Mouse (Mus musculus): ENCODE data around the gene Ntm.

Ntm gene

DNA sequence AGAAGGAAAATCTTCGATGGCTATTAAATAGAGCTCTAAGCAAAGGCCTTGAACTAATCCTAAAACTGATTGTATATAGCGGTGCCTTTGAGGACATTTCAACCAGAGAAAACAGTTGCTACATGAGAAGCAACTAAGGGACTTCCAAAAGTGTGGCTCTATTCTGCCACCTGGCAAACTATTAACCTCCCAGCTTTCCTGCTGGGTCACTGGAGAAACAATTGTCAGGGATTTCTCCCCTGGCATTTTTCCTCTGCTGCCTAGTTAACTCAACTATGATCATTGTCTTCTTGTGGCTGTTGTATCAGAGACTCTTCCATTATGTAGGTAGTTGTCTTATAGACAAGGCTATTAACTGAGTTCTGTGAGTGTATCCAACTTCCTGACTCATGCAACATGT lies 480.7 kb downstream of the Ntm start:
- peak; percentile 57 for DNase-seq (ENCODE audit: low read depth, low spot score)

- DNase-seq (ENCODE audit: low read depth, low spot score): no peak
Observed at GRCm38 (mm10) chr9:29479051-29479450, 483.9 kb downstream of the Ntm start.

GRCm38 (mm10) chr9:29477219-29477618 lies 485.7 kb downstream of the Ntm start:
- peak; percentile 59 for DNase-seq (ENCODE audit: low read depth, low spot score)

- no peak for DNase-seq (ENCODE audit: low read depth, low spot score)
Observed at GRCm38 (mm10) chr9:29473418-29473817, 489.5 kb downstream of the Ntm start.

GRCm38 (mm10) chr9:29472226-29472625 lies 490.7 kb downstream of the Ntm start:
- DNase-seq (ENCODE audit: low read depth, low spot score): peak; percentile 84

- peak; percentile 25 for DNase-seq (ENCODE audit: low read depth, low spot score)
Observed at GRCm38 (mm10) chr9:29464756-29465155, 498.2 kb downstream of the Ntm start.

GRCm38 (mm10) chr9:29462970-29463593 lies 499.9 kb downstream of the Ntm start:
- peak; percentile 57 for DNase-seq (ENCODE audit: low read depth, low spot score)

DNA sequence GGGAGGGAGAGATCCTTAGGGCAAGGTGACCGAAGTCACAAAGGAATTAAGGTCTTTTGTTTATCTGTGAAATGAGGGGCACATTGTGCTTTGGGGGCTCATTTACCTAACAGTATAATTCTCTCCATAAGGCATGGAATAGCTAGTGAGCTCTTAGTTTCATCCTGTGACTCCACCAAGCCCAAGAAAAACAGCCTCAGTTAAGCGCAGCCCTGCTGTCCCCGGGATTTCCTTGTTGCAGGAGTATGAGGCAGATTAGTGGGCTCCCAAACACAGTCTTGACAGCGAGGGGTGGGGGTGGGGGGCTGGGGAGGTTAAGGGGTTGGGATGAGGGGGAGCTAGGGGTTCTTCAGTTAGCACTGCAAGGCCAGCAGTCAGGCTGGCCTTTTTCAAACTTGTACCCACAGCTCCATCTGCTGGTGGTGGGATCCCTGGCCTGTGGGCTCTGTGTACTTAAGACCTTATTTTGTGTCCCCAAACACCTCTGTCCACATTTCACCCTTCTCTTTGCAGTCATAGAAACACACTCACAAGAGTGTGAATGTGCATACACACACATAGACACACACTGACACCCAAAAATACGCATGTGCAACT lies 504.9 kb downstream of the Ntm start:
- DNase-seq (ENCODE audit: low read depth, low spot score): peak; percentile 94

- peak; percentile 62 for DNase-seq (ENCODE audit: low read depth, low spot score)
Observed at GRCm38 (mm10) chr9:29456014-29456413, 506.9 kb downstream of the Ntm start.

DNA sequence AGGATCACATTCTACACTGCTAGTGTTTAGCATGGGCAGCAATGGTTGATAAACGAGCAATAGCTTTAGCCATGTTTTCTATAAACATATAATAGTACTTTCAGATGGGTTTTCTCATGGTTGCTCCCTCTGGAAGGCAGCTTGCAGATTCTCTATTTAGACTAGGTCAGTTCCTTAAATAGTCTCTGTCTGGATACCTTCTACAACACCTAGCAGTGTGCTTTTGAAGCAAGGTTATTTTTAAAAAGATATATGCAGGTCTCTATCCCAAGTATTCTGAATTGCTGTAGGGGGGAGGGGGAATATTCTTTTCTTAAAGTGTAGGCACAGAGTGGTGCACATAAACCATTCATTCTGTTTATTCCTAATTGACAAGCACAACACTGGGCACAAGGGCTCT lies 511.7 kb downstream of the Ntm start:
- no peak for DNase-seq (ENCODE audit: low read depth, low spot score)

DNA sequence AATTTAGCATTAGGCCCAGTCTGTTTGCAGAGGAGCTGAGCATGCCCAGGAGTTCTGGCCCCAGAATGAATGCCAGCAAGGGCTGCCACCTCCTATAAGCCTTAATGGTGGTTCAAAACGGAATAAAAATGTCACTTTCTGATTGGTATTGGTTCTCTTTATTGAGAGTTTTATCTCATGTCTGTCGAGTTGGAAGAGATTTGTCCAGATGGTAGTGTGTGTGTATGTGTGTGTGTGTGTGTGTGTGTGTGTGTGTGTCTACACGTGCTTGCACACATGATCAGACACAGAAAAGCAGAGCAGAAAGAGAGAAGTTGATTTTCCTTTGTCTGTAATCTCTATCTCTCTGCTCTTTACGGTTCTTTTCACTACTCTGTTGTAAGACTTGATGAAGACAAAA lies 518.9 kb downstream of the Ntm start:
- DNase-seq (ENCODE audit: low read depth, low spot score): no peak

DNA sequence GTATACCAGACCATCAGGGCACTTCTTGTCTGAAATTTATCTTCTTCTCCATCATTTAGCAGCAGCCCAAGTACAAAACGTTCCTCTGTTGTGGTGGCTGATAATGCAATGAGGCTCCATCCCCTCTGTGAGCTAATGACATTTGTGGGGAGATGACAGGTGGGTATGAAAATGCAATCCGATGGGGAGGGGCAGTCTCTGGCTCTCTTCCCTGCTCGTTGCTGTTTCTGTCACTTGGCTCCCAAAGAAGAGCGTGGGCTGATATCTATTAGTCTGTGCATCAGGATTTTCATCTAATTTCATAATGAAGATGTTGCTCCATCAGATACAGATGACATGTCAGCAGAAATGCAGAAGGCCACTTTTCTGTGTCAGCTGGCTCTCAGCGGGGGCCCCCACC lies 523.5 kb downstream of the Ntm start:
- DNase-seq (ENCODE audit: low read depth, low spot score): no peak

DNA sequence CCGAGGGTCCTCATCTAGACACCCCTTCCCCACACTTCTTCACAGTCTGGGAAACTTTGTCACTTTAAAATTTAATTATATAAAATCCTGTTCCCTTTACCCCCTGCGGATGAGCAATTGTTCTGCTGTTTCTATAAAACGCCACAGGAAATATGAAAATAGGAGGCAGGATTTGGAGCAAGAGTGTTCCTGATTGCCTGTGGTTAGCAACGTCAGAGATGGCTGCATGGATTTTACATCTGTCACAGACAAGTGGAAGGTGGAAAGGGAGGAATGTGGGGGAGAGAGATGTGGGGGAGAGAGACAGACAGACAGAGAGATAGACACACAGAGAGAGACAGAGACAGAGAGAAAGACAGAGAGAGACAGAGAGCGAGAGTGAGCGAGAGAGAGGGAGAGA lies 528.3 kb downstream of the Ntm start:
- DNase-seq (ENCODE audit: low read depth, low spot score): peak; percentile 58

DNA sequence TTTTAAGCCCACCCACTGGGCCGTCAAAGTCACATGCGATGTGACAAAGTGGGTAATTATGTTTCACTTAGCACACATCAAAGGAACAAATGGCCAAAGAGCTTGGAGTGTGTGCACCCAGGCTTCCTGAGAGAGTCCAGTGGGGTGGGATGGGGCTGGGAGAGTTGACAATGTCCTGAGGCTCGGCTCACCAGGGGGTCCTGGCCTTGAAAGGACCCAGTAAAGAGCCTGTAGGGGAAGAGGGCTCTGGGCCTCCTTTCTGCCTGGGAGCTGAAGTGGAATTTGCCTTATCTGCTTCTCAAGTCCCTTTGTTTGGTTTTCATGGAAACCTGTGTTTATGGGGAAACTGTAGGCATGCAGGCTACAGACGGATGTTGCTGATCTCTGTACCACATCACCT lies 529.0 kb downstream of the Ntm start:
- no peak for DNase-seq (ENCODE audit: low read depth, low spot score)

DNA sequence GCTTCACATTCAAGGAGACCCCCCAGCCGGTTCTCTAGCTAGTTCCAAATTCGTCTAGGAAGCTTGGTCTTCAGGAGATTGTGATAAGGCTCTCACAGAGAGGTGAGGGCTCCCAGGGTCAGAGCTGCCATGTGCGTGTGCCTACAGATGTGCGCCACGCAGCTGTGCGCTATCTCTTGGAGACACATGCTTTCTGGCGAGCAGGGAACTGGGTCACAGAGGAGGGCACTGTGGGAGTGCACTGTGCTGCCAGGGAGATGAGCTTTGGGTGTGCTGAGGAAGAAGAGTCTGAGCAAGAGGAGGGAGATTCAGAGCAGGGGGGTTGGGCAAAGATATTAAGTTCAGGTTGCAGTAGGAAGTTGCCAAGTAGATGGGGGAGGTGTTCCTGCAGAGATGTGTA lies 529.8 kb downstream of the Ntm start:
- DNase-seq (ENCODE audit: low read depth, low spot score): peak; percentile 41

DNA sequence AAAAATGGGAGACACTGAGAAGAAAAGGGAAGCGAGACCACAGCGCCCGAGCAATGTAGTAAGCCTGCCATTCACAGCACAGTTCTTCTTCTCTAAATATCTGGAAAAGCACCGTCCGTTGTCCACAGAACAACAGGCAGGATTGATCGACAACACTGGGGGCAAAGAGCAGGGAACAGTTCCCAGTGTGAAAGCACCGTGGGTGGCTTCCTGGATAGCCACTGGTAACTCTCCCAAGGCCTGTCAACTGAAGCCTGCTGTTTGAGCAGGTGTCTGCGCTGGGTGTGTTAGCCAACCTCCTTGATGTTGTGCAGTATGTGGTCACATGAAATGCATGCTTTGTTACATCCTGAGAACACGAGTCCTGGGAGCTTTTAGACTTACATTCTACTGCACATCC lies 531.4 kb downstream of the Ntm start:
- no peak for DNase-seq (ENCODE audit: low read depth, low spot score)

DNA sequence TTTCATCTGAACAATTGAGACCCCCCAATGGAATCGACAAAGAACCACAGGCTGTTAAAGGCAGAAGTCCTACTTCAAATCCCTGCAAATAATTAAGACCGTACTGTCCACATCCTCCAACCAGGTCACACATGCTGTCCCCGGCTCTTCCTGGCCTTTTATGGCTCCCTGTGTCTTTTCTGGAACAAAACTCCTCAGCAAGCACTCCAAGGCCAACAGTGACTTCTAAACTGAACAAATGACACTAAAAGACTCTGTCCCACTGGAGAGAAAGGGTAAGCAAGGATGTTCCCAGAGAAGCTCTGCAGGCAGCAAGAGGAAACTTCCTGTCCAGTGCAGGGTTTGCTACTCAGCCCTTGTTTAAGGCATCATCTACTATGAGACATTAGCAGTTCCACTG lies 532.8 kb downstream of the Ntm start:
- DNase-seq (ENCODE audit: low read depth, low spot score): peak; percentile 65

DNA sequence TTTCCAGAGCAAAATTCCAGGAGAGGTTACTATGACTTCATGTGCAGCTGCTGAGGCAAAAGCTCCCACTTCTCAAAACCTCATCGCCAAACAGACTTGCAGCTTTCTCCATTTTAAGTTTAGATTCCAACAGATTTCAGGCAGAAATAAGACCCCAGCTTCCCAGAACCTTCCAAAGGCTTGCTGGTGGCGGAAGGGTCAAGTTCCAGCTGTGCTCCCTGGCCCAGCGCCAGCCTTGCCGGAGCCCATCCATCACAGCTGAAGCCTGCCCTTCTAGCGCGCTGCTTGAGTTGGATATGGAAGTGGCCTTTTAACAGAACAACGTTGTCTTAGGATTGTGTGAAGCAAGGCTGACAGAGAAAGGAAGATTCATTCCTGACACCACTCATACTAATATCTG lies 534.6 kb downstream of the Ntm start:
- peak; percentile 22 for DNase-seq (ENCODE audit: low read depth, low spot score)

- DNase-seq (ENCODE audit: low read depth, low spot score): no peak
Observed at GRCm38 (mm10) chr9:29426261-29426660, 536.7 kb downstream of the Ntm start.

DNA sequence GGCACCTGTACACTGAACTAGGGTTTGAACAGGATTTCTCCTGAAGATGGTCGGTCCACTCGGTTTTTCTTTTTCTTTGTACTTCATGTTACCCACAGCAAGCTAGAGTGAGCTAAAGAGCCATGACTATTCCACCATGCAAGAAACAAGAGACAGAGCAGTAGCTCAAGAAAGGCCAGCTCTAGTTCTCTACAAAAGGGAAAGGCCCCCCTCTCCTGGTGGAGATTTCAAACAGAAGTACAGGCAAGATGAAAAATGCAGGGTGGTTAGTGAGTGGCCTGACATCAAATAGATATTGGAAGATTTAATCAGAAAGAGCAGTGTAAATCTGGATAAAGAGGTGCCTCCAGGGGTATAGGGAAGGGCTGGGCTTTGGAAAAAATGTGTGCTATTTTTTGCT lies 547.4 kb downstream of the Ntm start:
- DNase-seq (ENCODE audit: low read depth, low spot score): peak; percentile 53

DNA sequence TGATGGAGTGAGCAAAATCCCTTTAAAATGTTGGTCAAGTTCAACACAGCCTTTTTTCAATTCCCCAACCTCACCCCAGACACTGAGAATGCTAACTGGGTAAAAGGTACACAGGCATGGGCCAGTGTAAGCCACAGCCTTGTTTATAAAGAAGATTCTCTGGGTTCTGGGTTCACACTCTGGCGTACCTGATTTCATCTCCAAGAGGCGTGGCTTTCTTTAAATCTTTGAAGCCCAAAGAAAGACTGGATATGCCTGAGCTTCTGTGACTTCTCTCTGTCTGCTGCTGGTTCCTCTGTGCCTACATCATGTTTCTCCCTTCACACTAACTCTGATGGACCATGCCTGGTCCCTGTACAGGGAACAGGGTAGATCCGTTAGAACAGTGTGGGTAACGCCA lies 549.8 kb downstream of the Ntm start:
- peak; percentile 59 for DNase-seq (ENCODE audit: low read depth, low spot score)

DNA sequence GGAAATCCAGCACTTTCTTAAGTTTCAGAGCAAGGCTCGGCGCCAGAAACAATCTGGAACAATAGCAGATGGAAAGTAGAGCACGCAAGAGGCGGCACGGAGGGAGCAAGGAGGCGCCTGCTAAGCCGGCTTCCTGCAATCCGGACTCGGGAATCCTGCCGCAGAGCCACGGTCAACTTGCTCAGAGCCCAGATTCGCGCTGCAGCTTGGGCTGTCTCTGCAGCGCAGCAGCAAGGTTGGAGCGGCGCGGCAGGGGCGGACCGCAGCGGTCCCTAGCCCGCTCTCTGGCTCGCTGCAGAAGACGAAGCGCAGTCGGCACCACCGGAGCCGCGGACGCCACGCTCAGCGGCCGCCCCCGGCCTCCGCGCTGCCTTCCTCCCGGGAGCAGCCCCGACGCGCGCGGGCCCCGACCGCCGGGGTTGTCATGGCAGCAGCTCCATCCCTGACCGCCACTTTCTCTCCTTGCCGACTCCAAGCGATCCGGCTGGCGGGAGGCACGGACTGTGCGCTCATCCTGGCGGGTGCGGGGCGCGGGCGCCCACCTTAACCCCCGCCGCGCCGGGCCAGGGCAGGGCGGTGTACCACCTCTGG lies 550.7 kb downstream of the Ntm start:
- DNase-seq (ENCODE audit: low read depth, low spot score): peak; percentile 88

DNA sequence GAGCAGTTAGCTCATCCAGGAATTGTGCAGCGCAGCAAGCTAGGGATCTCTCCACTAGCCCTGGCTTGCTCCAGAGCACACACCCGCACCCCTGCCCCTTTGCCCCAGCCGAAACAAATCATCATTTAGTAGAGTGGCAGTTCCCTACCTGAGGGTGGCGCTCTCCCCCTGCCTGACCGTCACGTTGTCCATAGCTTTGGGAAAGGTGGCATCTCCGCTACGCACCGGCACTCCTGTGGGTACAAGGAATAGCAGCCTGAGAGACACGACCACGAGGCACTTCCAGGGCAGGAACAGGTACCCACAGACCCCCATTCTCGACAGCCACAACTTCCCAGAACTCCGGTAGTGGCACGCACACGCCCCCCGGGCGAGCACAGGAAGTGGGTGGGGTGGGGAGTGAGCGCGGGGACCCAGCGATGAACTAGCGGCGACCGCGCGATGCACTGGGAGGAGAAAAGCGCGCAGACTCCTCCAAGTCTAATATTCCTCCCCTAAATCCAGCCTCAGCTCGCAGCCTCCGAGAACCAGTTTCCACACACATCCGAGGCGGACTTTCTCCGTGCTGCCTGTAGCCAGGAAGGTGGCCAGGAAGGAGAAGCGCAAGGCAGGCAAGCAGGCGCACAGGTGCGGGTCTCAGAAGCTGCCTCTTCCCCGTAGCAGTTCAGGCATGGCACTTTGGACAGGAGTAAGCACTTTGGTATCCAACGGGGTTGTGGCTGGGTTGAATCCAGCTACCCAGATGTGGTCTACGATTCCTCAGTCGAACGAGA lies 551.3 kb downstream of the Ntm start:
- peak; percentile 94 for DNase-seq (ENCODE audit: low read depth, low spot score)

Data from brain, adult 2 months (tissue).